Mouse (Mus musculus) bone marrow, adult 2 months (tissue): ENCODE data around the gene Mogat1. TPM values are rescaled to one million over a fixed set of nuclear protein-coding genes. Genes with fewer than 3 reads are reported as not detected.
"Not testable (repeated sequence)": the region's sequence is repeated elsewhere in the genome, so short reads cannot be mapped to it uniquely, and the experiment has no call there.

Experiments used
- H3K27ac ChIP-seq: fragments of 200-500 bp; 2 replicates; pipeline ENCODE4 v1.5.1; 2012; ENCODE audit warnings: low read depth, mild to moderate bottlenecking, control low read depth, inconsistent platforms, low read length; ENCODE audit not compliant: control insufficient read depth, poor library complexity, insufficient read depth
- H3K4me1 ChIP-seq: fragments of 200-500 bp; 2 replicates; pipeline ENCODE4 v1.6.1; 2011; ENCODE audit warnings: low read length; ENCODE audit not compliant: control insufficient read depth, insufficient read depth
- H3K4me3 ChIP-seq: fragments of 200-500 bp; replicated peaks from 2 replicates; pipeline ENCODE3; 2011; ENCODE audit warnings: mild to moderate bottlenecking, low read depth, low read length, control low read depth; ENCODE audit not compliant: control insufficient read depth
- CTCF ChIP-seq: fragments of 200-500 bp; IDR thresholded peaks from 2 replicates; pipeline ENCODE4 v1.5.1; 2011; ENCODE audit warnings: low read length, control low read depth; ENCODE audit not compliant: control insufficient read depth, insufficient read depth
- POLR2A ChIP-seq: fragments of 200-500 bp; IDR thresholded peaks from 2 replicates; pipeline ENCODE4 v1.6.1; 2011; ENCODE audit warnings: low read depth, mild to moderate bottlenecking, control low read depth, low read length, borderline replicate concordance; ENCODE audit not compliant: control insufficient read depth
- WGBS: fragments of 180-500 bp; shearing (Covaris S2); methylation state at CpG from one replicate; pipeline ENCODE4 v1.1.7; 2018; 5-methylcytosine and 5-hydroxymethylcytosine counted together
- polyA plus RNA-seq: library from polyadenylated mRNA; stranded (reverse); fragments of >200 nt; gene quantifications from 2 replicates; pipeline ENCODE4 v1.2.4, GENCODE M21; 2011; ENCODE audit warnings: low replicate concordance; ENCODE audit not compliant: missing spikeins, insufficient read depth, insufficient read length

Gene Mogat1
- polyA plus RNA-seq: not detected in 2 replicates

GRCm38 (mm10) chr1:78510862-78511261, at the start of gene Mogat1:
Gene Mogat1 (plus strand): TSS chr1:78510991.
- Histone ChIP-seq H3K27ac (no peak within 1 kb of the TSS), H3K4me1 (no peaks in the 10 kb centered on the region), H3K4me3 (no peak within 1 kb of the TSS)
- TF ChIP-seq POLR2A: no peak
- TF ChIP-seq CTCF: no peak
- WGBS: 71% methylated on average over 5 of the region's 5 CpGs

- H3K4me1 ChIP-seq: no peaks in the 10 kb centered on the region; the same call in 1 of the 2 replicates
- TF ChIP-seq POLR2A (no peak), CTCF (no peak)
- no peak overlapping the region for H3K27ac ChIP-seq
- H3K4me3 ChIP-seq: no peak overlapping the region
- 80% methylated on average over 5 of the region's 5 CpGs for WGBS
These were observed 38.4 kb upstream of the Mogat1 start for GRCm38 (mm10) chr1:78472441-78472840.

GRCm38 (mm10) chr1:78483430-78483829, 27.4 kb upstream of the Mogat1 start:
- Histone ChIP-seq H3K4me1 (peaks cover 6% of the 10 kb centered on the region), H3K4me3 (no peak overlapping the region), H3K27ac (no peak overlapping the region)
- 93% methylated on average over 3 of the region's 3 CpGs for whole genome bisulfite sequencing
- TF ChIP-seq POLR2A (no peak), CTCF (no peak)

DNA sequence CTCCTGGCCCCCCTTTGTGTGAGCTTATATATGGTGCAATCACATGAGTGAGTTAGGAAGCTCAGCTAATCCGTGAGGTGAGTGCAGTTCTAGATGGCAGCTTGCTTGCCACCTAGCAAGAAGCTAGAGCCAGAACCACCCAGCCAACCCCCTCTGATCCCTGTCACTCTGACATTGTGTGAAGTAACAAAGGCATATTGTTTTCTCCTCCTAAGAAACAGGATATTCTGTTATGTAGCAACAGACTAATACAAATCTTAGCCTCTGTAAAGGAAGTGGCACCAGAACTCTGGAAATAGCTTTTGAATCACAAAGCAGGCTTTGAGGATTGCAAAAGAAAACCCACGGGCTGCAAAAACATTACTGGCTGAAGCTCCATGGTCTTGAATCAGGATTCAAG, 26.4 kb upstream of the Mogat1 start:
- WGBS: 40% methylated on average over 2 of the region's 2 CpGs
- Histone ChIP-seq H3K27ac (no peak overlapping the region), H3K4me1 (peaks cover 6% of the 10 kb centered on the region), H3K4me3 (no peak overlapping the region)
- no peak for TF ChIP-seq POLR2A
- TF ChIP-seq CTCF: no peak

- peaks cover 6% of the 10 kb centered on the region for H3K4me1 ChIP-seq
- no peak for TF ChIP-seq POLR2A
- TF ChIP-seq CTCF: no peak
- H3K27ac ChIP-seq: peak overlapping the region; percentile 60
- peak overlapping the region; percentile 90 for H3K4me3 ChIP-seq
- WGBS: under 1% methylated on average over 28 of the region's 28 CpGs
These were observed 22.4 kb upstream of the Mogat1 start for GRCm38 (mm10) chr1:78488427-78488751.

GRCm38 (mm10) chr1:78488752-78489492, 21.9 kb upstream of the Mogat1 start, which contains the start of gene Farsb:
Gene Farsb (minus strand): TSS chr1:78488897.
- Histone ChIP-seq H3K27ac (peak within 1 kb of the TSS; percentile 60), H3K4me1 (peaks cover 6% of the 10 kb centered on the region), H3K4me3 (peak within 1 kb of the TSS; percentile 90)
- TF ChIP-seq POLR2A (peak; percentile 59; the same call in 1 of the 2 replicates), CTCF (no peak)
- WGBS: under 1% methylated on average over 31 of the region's 31 CpGs

GRCm38 (mm10) chr1:78490143-78490542, 20.6 kb upstream of the Mogat1 start:
- Histone ChIP-seq H3K27ac (no peak overlapping the region), H3K4me3 (no peak overlapping the region), H3K4me1 (peaks cover 4% of the 10 kb centered on the region; the same call in 1 of the 2 replicates)
- TF ChIP-seq CTCF: no peak
- TF ChIP-seq POLR2A: no peak
- 31% methylated on average over 1 of the region's 1 CpGs for WGBS

- WGBS: 85% methylated on average over 16 of the region's 16 CpGs
- TF ChIP-seq POLR2A: no peak
- no peak for TF ChIP-seq CTCF
These were observed 9.8 kb upstream of the Mogat1 start for GRCm38 (mm10) chr1:78501036-78501435.

GRCm38 (mm10) chr1:78501856-78502255, 8.9 kb upstream of the Mogat1 start:
- 83% methylated on average over 12 of the region's 12 CpGs for WGBS
- not testable (repeated sequence) for H3K4me1 ChIP-seq, H3K27ac ChIP-seq

More at GRCm38 (mm10) chr1:78501036-78501435, 9.8 kb upstream of the Mogat1 start:
- no peak overlapping the region for H3K4me3 ChIP-seq
- H3K4me1 ChIP-seq: no peaks in the 10 kb centered on the region
- no peak overlapping the region for H3K27ac ChIP-seq

More at GRCm38 (mm10) chr1:78501856-78502255, 8.9 kb upstream of the Mogat1 start:
- H3K4me3 ChIP-seq: not testable (repeated sequence)
